8 mouse cellular contexts compared by ENCODE assay signal in genomic region chr5:124908860-124909259, GRCm38 (mm10). TPM values are rescaled to one million over a fixed set of nuclear protein-coding genes. Genes with fewer than 3 reads are reported as not detected.
DNase-seq lines count a peak whose midpoint lies in the region; ATAC-seq and TF ChIP-seq lines count a peak whose summit lies in the region.

No protein-coding gene starts in this region.

- 27% methylated on average over 5 of the region's 5 CpGs for WGBS in kidney, adult 2 months
- 25% methylated on average over 5 of the region's 5 CpGs for WGBS in limb, embryonic 10.5 days
- 19% methylated on average over 5 of the region's 5 CpGs for WGBS in midbrain, postnatal 0 days

- H3K9me3 ChIP-seq in limb, embryonic 10.5 days (replicated peaks), result no peaks in the 10 kb centered on the region
- H3K9me3 ChIP-seq in midbrain, postnatal 0 days (ENCODE audit: low read length), result no peaks in the 10 kb centered on the region

- no peak for TF ChIP-seq POLR2A in kidney, adult 2 months (IDR thresholded peaks at IDR 0.05; ENCODE audit: low read depth, low read length)

- peak; percentile 91 for TF ChIP-seq CTCF in kidney, adult 2 months (conservative IDR thresholded peaks at IDR 0.05; ENCODE audit: insufficient read depth, insufficient read length, low read depth, low read length)
- TF ChIP-seq CTCF in midbrain, postnatal 0 days (IDR thresholded peaks at IDR 0.05), result peak; percentile 98

- H3K27me3 ChIP-seq in kidney, adult 2 months (replicated peaks; ENCODE audit: control insufficient read depth, insufficient read depth, low read length), result no peaks in the 10 kb centered on the region
- H3K27me3 ChIP-seq in limb, embryonic 10.5 days (ENCODE audit: low read depth, poor library complexity, severe bottlenecking), result no peaks in the 10 kb centered on the region
- no peaks in the 10 kb centered on the region for H3K27me3 ChIP-seq in midbrain, postnatal 0 days (ENCODE audit: insufficient read depth, low read length)

- H3K4me1 ChIP-seq in kidney, adult 2 months (ENCODE audit: control insufficient read depth, insufficient read depth, low read length), result no peaks in the 10 kb centered on the region
- H3K4me1 ChIP-seq in limb, embryonic 10.5 days, result 0 out of 2 replicates have a peak, but pooled peaks cover 5% of the 10 kb centered on the region
- 0 out of 2 replicates have a peak, but pooled peaks cover 2% of the 10 kb centered on the region for H3K4me1 ChIP-seq in midbrain, postnatal 0 days (ENCODE audit: insufficient read depth, low read length)

- peak; percentile 72; the same call in 1 of the 2 replicates for ATAC-seq in midbrain, postnatal 0 days (ENCODE audit: low FRiP score)

- DNase-seq in 3T3-L1 (ENCODE audit: low read depth, low spot score), result peak; percentile 76
- peak; percentile 89 for DNase-seq in adrenal gland, postnatal 10 days
- DNase-seq in embryo, embryonic 9.5 days (ENCODE audit: extremely low spot score), result peak; percentile 78
- peak; percentile 76 to 86 for DNase-seq in heart, adult 18-20 months
- peak; percentile 89 for DNase-seq in kidney, adult 2 months
- DNase-seq in limb, embryonic 10.5 days (ENCODE audit: low spot score), result peak; percentile 83
- peak; percentile 92 for DNase-seq in midbrain, postnatal 0 days (ENCODE audit: low spot score)
- DNase-seq in spleen, postnatal 4 days (ENCODE audit: low spot score in 2 of 2), result peak; percentile 64 to 82

- no peak overlapping the region for H3K4me3 ChIP-seq in kidney, adult 2 months (ENCODE audit: insufficient read depth, low read depth, low read length)
- H3K4me3 ChIP-seq in limb, embryonic 10.5 days, result no peak overlapping the region
- H3K4me3 ChIP-seq in midbrain, postnatal 0 days (ENCODE audit: low read depth, low read length), result no peak overlapping the region

- H3K27ac ChIP-seq in kidney, adult 2 months (ENCODE audit: insufficient read depth, low read depth, low read length), result no peak overlapping the region
- H3K27ac ChIP-seq in limb, embryonic 10.5 days, result peak overlapping the region; percentile 16; the same call in 1 of the 2 replicates
- H3K27ac ChIP-seq in midbrain, postnatal 0 days (ENCODE audit: low read depth, low read length), result no peak overlapping the region

- H3K36me3 ChIP-seq in kidney, adult 2 months (ENCODE audit: control insufficient read depth, insufficient read depth, low read length), result no peaks in the 10 kb centered on the region
- no peaks in the 10 kb centered on the region for H3K36me3 ChIP-seq in limb, embryonic 10.5 days
- H3K36me3 ChIP-seq in midbrain, postnatal 0 days (ENCODE audit: insufficient read depth, low read length), result no peaks in the 10 kb centered on the region

- H3K9ac ChIP-seq in midbrain, postnatal 0 days (replicated peaks; ENCODE audit: low read length, poor library complexity, severe bottlenecking), result no peak overlapping the region

- no peak overlapping the region for H3K4me2 ChIP-seq in midbrain, postnatal 0 days (ENCODE audit: low read depth, low read length, poor library complexity, severe bottlenecking)

RNA-seq across cellular contexts. Expression of gene Zfp664, which starts 46.4 kb away (rescaled TPM):
- 10 to 100 TPM; 48.5 to 58.8 TPM for total RNA-seq in adrenal gland, postnatal 10 days (2021)
- 10 to 100 TPM; 37.5 to 38.4 TPM for total RNA-seq in heart, adult 18-20 months (2021)
- 19.1 and 20.4 TPM in 2 replicates for polyA plus RNA-seq in kidney, adult 2 months (2012; rRNA removed)
- polyA plus RNA-seq in limb, embryonic 10.5 days (2016; fragmentation: Nextera tagmentation; extraction: Ambion mirVana), result 150 and 157 TPM in 2 replicates
- total RNA-seq in midbrain, postnatal 0 days (2014; rRNA removed), result 29.2 and 44.4 TPM in 2 replicates
- 50.0 and 50.2 TPM in 2 replicates for polyA plus RNA-seq in midbrain, postnatal 0 days (2015; fragmentation: Nextera tagmentation; extraction: Ambion mirVana)

RNA-seq across cellular contexts. Expression of gene Ccdc92, which starts 46.6 kb away (rescaled TPM):
- total RNA-seq in adrenal gland, postnatal 10 days (2021), result 1 to 10 TPM; 4.3 to 6.1 TPM
- 1 to 10 TPM; 1.1 to 1.3 TPM for total RNA-seq in heart, adult 18-20 months (2021)
- 6.9 and 8.9 TPM in 2 replicates for polyA plus RNA-seq in kidney, adult 2 months (2012; rRNA removed)
- 6.1 and 8.1 TPM in 2 replicates for polyA plus RNA-seq in limb, embryonic 10.5 days (2016; fragmentation: Nextera tagmentation; extraction: Ambion mirVana)
- 37.1 and 39.9 TPM in 2 replicates for total RNA-seq in midbrain, postnatal 0 days (2014; rRNA removed)
- polyA plus RNA-seq in midbrain, postnatal 0 days (2015; fragmentation: Nextera tagmentation; extraction: Ambion mirVana), result 50.4 and 57.8 TPM in 2 replicates
